Mouse (Mus musculus): ENCODE measurements around the gene Cdc20.
A peak's percentile ranks its signal among the peaks of the same experiment; 100 is the strongest.

The Cdc20 gene

DNA sequence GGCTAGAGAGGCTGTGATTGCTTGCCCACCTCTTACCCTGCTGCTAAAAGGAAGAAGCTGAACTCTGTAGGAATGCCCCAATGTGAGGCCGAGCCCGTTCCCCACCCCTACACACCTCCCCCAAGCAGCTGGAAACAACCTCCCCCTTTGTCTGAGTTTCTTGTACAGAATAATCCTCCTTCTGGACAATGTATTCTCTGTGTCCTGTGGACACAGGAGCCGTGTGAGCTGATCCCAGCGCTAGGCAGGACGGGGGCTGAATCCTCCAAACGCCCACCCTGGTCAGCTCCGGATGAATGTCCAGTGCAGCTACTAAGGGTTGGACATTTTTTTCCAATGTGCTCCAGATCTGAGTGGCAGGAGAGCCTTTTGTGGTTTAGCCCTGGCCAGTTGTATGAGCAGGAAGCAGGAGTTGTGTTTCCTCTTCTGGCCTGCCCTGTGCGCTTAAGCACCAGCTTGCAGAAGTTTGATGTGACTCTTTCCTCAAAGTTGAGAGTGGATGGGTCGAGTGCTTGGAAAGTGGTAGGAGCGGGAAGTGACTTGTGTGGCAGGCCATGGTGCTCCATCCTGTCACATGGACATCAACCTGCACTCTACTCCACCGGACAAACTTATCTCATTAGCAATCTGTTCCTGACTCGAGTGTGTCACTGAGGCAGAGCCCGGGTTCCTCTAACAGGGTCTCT is 19.9 kb downstream of the Cdc20 start:
- DNase-seq: no peak

- DNase-seq: no peak
Measured at GRCm38 (mm10) chr4:118416329-118416728, 20.8 kb downstream of the Cdc20 start.

DNA sequence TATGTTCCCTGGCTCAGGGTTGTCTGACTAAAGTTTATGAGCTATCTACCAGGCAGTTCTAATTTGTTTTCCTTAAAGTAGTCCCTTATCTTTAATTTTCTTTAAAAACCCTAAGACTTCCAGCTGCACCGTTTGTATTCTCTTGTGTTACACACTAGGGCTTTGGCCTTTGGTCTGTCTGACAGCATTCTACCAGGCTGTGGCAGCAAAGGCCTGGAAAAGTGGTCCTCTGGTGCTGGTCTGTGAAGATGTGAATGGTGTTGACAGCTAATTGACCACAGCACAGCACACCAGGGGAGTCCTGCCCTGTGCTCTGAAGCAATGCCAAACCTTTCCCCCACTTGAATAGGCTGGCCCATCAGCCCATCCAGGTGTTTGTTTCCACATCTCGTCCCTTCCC is 21.4 kb downstream of the Cdc20 start:
- no peak for DNase-seq

- no peak for DNase-seq
Measured at GRCm38 (mm10) chr4:118413553-118413952, 23.6 kb downstream of the Cdc20 start.

GRCm38 (mm10) chr4:118410871-118411270 is 26.3 kb downstream of the Cdc20 start:
- no peak for DNase-seq

DNA sequence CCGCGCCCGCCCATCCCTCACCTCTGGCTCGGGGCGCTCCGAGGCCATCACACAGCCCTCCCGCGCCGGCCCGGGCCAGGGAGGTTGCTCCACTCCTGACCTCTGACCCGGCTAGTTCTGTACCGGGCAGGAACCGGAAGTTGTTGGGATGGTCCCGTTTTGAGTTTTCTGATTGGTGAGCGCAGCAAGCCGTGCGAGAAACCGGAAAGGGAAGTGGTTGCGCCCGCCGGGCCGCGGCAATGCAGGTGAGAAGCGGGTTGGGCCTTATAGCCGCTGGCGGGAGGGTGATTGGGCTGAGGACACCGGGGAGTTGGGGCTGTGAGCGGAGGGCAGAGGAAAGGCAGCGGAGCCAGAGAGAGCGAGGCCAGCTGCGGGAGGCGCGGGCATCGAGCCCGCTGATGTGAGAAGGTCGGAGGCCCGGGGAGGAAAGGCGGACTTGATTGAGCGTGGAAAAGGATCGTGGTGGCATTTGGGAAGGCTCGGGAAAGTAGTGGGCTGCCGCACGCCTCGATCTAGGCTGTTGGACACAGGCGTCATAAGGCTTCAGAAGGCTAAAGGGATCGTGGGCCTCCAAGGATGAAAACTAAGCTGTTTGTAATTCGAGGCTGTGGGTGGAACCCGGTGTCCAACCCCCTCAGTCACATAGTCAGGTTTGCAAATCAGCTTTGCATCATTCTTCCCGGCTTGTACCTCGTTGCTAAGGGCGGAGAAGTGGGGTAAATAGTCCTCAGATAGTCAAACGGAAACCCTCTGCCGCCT is 27.8 kb downstream of the Cdc20 start, which contains the start of the genes Szt2 and Med8:
Gene Szt2 (minus strand): TSS at position 132 of the 759 bp plus-strand sequence.
Gene Med8 (plus strand): TSS at position 196 of the 759 bp plus-strand sequence.
- peak; percentile 91 for DNase-seq

DNA sequence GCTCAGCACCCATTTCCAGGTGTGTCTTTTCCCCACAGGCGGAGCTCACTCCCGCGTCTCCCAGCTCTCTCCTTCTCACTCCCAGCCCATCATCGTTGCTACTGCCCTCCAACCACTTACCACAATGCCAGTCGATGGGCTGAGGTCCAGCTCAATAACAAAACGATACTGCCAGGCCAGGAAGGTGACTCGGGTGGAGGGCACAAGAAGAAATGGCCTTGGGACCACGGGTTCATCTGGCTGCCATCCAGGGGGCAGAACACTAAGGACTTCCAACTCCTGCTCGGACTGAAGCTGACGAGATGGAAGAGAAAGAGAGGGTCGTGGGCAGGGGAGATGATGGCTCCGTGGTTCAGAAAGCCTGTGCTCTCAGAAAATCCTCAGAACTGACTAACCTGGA is 34.5 kb downstream of the Cdc20 start:
- DNase-seq: no peak

DNA sequence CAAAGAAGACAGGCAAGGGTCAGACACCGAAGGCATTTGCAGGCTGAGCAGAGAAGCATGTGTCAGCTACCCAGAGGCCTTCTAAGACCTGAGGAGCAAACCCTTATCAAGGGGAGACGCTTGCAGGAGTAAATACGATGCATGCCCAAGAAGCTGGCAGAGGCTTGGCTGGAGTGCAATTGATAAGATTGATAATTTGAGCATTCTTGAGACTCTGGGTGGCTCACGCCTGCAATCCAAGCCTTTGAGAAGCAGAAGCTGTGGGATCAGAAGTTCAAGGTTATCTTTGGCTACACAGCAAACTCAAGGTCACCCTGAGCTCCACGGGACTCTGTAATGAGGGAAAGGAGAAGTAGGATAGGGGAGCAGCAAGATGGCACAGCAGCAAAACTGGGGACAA is 35.2 kb downstream of the Cdc20 start:
- DNase-seq: peak; percentile 27

- DNase-seq: no peak
Measured at GRCm38 (mm10) chr4:118401421-118401820, 35.7 kb downstream of the Cdc20 start.

DNA sequence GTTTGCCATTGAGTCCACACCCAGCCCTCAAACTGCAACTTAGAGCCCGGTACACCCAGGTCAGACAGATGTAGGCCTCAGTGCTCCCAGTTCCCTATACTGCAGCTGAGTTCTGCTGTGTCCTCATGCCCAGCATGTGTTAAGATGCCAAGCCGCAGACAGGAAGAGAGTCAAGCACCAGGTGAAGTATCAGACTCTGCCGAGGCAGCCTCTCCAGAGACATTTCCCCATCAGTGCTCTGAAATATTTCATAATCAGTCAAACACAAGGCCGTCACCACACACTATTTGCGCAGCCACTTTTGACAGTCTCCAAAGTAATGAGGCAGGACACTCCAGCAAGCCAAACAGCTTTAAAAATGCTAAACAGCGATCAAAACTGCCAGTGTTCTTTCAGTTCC is 38.8 kb downstream of the Cdc20 start:
- DNase-seq: no peak

- no peak for DNase-seq
Measured at GRCm38 (mm10) chr4:118396433-118396832, 40.7 kb downstream of the Cdc20 start.

DNA sequence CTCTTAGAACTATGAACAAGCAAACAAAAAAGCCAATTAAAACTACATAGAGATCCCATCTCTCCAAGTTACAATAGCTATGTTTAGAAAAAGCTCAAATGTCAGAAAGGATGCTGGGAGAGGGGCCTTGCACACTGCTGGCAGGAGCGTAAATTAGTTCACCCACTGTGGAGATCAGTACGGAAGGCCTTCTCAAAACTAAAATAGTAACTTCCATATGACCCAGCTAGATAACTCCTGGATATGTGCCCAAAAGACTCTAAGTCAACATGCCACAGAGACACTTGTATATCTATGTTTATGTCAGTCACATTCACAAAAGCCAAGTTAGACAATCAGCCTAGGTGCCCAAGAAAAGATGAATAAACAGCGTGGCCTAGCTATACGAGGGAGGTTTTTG is 41.9 kb downstream of the Cdc20 start:
- DNase-seq: no peak

DNA sequence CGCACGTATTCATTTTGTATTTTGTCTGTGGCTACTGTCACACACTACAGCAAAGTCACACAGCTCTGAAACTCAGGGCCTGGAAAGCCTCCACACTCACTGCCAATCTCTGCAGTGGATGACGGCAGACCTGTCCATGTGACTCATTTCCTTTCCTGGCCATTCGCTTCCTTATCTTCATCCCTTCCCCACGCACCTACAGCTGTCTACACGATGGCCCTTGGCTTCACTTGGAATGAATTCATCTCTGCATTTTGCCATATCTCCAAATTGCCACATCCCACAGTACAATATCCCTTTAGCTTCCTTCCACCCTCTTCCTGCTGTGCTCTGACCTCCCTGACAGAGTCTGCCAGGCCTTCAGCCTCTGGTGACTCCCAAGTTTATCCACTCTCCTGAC is 42.6 kb downstream of the Cdc20 start:
- DNase-seq: no peak

GRCm38 (mm10) chr4:118390146-118390545 is 47.0 kb downstream of the Cdc20 start:
- DNase-seq: no peak

GRCm38 (mm10) chr4:118387316-118387715 is 49.8 kb downstream of the Cdc20 start:
- no peak for DNase-seq

DNA sequence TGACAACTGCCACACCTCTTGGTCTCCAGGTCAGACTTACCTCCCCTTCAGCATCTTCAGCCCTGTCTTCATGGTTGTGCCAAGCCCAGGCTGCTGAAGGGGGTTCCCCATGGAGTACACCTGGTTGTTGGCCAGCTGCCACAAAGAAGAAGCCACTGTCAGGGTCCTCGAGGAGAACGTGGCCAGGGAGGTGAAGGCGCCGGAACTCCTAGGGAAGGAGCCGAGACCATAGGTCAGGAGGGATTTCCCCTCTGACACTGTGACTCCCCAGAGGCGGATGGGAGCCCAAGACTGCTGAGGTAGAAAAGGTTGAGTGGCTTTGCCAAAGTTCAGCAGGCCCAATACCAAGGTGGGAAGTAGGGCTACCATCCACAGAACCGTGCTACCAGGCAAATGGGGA is 53.9 kb downstream of the Cdc20 start:
- no peak for DNase-seq

Measured in liver (tissue).